Mouse (Mus musculus): ENCODE data around the gene Hsf5. TPM values are rescaled to one million over a fixed set of nuclear protein-coding genes. Genes with fewer than 3 reads are reported as not detected.

Gene Hsf5
- polyA plus RNA-seq, 1 experiment from 2014 or later: 0.31 TPM

GRCm38 (mm10) chr11:87578963-87579601 is 37.9 kb upstream of the Hsf5 start:
- Histone ChIP-seq H3K9ac (ENCODE audit: low read length) (peak overlapping the region; percentile 67), H3K27me3 (ENCODE audit: control insufficient read depth, insufficient read depth, low read length) (no peaks in the 10 kb centered on the region), H3K4me1 (ENCODE audit: control insufficient read depth, insufficient read depth, low read length) (peaks cover 13% of the 10 kb centered on the region; the same call in 1 of the 2 replicates), H3K27ac (ENCODE audit: low read depth, low read length) (no peak overlapping the region), H3K4me2 (peak overlapping the region; percentile 92), H3K36me3 (ENCODE audit: control insufficient read depth, insufficient read depth, low read length) (no peaks in the 10 kb centered on the region), H3K4me3 (ENCODE audit: low read depth, low read length) (peak overlapping the region; percentile 52), H3K9me3 (ENCODE audit: control insufficient read depth, low read length) (no peaks in the 10 kb centered on the region)
- DNase-seq (ENCODE audit: low spot score, missing footprints) (peak; percentile 88), ATAC-seq (ENCODE audit: low FRiP score) (peak; percentile 38)
- WGBS: 17% methylated on average over 9 of the region's 10 CpGs

- H3K36me3 ChIP-seq (ENCODE audit: control insufficient read depth, insufficient read depth, low read length): no peaks in the 10 kb centered on the region
- H3K4me2 ChIP-seq: no peak overlapping the region
- ATAC-seq (ENCODE audit: low FRiP score) (no peak), DNase-seq (ENCODE audit: low spot score, missing footprints) (no peak)
- H3K9me3 ChIP-seq (ENCODE audit: control insufficient read depth, low read length): no peaks in the 10 kb centered on the region
- 24% methylated on average over 1 of the region's 1 CpGs for WGBS
- H3K9ac ChIP-seq (ENCODE audit: low read length): no peak overlapping the region
- no peak overlapping the region for H3K27ac ChIP-seq (ENCODE audit: low read depth, low read length)
- no peak overlapping the region for H3K4me3 ChIP-seq (ENCODE audit: low read depth, low read length)
- no peaks in the 10 kb centered on the region for H3K27me3 ChIP-seq (ENCODE audit: control insufficient read depth, insufficient read depth, low read length)
- H3K4me1 ChIP-seq (ENCODE audit: control insufficient read depth, insufficient read depth, low read length): peaks cover 13% of the 10 kb centered on the region; the same call in 1 of the 2 replicates
These were observed 37.3 kb upstream of the Hsf5 start for GRCm38 (mm10) chr11:87579713-87580112.

DNA sequence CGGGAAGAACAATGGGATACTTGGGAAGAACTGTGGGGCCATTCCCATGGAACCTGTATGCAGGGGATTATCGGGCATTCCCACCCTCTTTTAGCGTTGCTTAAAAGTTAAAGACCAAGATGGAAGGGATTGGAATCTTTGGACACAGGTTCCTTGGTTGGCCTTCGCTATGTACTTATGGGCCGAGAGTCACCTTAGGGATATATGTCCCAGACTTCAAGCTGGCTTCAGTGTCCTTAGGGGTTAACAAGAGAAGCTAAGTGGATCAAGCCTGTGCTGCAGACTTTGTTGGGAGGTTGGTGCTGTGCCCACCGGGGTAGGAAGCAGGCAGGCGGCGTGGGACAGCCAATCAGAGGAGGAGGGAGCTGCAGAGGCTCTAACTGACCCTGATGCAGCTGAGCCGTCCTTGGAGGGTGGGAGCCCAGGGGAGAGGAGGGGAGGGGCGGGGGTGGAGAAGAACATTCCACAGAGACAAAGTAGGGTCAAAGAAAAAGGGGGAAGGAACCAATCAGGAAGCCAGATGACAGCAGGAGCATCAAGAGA is 36.4 kb upstream of the Hsf5 start:
- Histone ChIP-seq H3K4me1 (ENCODE audit: control insufficient read depth, insufficient read depth, low read length) (peaks cover 13% of the 10 kb centered on the region; the same call in 1 of the 2 replicates), H3K36me3 (ENCODE audit: control insufficient read depth, insufficient read depth, low read length) (no peaks in the 10 kb centered on the region), H3K9ac (ENCODE audit: low read length) (no peak overlapping the region), H3K27me3 (ENCODE audit: control insufficient read depth, insufficient read depth, low read length) (no peaks in the 10 kb centered on the region), H3K4me3 (ENCODE audit: low read depth, low read length) (no peak overlapping the region), H3K27ac (ENCODE audit: low read depth, low read length) (no peak overlapping the region), H3K4me2 (no peak overlapping the region), H3K9me3 (ENCODE audit: control insufficient read depth, low read length) (no peaks in the 10 kb centered on the region)
- WGBS: 38% methylated on average over 10 of the region's 10 CpGs
- ATAC-seq (ENCODE audit: low FRiP score) (no peak), DNase-seq (ENCODE audit: low spot score, missing footprints) (no peak)

DNA sequence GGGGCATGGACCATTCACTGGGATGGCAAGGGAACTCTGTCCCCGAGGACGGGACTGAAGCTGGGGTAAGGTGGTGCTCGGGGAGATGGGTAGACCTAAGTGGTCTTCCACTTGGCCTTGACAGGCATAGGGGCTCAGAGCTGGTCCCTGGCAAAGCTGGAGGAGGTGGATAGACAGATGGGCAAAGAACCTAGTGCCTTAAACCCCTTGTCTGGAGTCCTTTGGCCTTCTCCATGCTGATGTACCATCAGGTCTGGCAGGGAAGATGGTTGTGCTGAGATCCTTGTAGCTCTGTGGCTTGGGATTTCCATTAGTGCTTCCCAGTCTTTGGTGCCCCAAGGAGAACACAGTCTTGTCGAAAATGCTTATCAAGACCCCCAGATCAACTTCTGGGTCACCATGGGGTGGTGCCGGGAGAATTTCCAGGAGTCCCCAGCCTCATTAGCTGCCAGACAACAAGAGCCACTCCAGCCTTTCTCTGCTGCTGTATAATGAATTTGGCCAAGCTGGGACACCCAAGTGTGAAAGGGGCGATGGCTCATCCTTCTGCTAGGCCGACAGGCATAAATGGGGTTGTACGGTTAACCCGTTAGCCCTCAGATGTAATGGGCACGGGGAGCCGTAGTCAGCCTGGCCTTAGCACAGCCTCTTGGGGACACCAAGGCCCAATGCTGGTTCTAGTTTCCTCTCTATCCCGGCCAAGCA is 35.7 kb upstream of the Hsf5 start:
- no peak for DNase-seq (ENCODE audit: low spot score, missing footprints)
- H3K9ac ChIP-seq (ENCODE audit: low read length): no peak overlapping the region
- no peaks in the 10 kb centered on the region for H3K9me3 ChIP-seq (ENCODE audit: control insufficient read depth, low read length)
- 89% methylated on average over 12 of the region's 12 CpGs for WGBS
- H3K27me3 ChIP-seq (ENCODE audit: control insufficient read depth, insufficient read depth, low read length): no peaks in the 10 kb centered on the region
- no peak overlapping the region for H3K27ac ChIP-seq (ENCODE audit: low read depth, low read length)
- H3K4me2 ChIP-seq: no peak overlapping the region
- no peak overlapping the region for H3K4me3 ChIP-seq (ENCODE audit: low read depth, low read length)
- no peak for ATAC-seq (ENCODE audit: low FRiP score)
- H3K36me3 ChIP-seq (ENCODE audit: control insufficient read depth, insufficient read depth, low read length): no peaks in the 10 kb centered on the region
- H3K4me1 ChIP-seq (ENCODE audit: control insufficient read depth, insufficient read depth, low read length): peaks cover 13% of the 10 kb centered on the region; the same call in 1 of the 2 replicates

GRCm38 (mm10) chr11:87581933-87582710 is 34.8 kb upstream of the Hsf5 start:
- ATAC-seq (ENCODE audit: low FRiP score): no peak
- 88% methylated on average over 8 of the region's 8 CpGs for WGBS

DNA sequence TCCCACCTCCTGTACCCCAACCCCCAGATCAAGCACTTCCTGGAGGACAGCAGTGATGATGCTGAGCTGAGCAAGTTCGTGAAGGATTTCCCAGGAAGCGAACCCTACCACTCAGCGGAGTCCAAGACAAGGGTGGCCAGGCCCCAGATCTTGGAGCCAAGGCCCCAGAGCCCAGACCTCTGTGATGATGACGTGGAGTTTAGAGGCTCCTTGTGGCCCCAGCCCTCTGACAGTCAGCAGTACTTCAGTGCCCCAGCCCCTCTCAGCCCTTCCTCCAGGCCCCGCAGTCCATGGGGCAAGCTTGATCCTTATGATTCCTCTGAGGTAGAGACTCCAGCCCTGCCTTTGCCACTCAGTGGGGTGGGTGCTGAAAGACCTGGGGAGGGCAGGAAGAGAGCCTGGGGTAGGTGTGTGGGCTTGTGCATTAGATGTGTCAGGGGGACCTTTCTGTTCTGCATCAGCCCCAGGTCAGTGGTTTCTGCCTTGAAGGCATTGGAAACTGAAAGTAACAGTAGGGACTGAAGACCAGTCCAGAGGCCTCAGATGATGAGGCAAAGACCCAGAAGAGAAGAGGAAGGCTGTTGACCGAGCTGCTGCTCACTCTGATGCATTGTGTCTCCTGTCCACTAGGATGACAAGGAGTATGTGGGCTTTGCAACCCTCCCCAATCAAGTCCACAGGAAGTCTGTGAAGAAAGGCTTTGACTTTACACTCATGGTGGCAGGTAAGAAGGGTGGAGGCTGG is 33.5 kb upstream of the Hsf5 start:
- 89% methylated on average over 6 of the region's 6 CpGs for WGBS
- no peaks in the 10 kb centered on the region for H3K27me3 ChIP-seq (ENCODE audit: control insufficient read depth, insufficient read depth, low read length)
- H3K4me2 ChIP-seq: no peak overlapping the region
- no peak overlapping the region for H3K9ac ChIP-seq (ENCODE audit: low read length)
- DNase-seq (ENCODE audit: low spot score, missing footprints) (no peak), ATAC-seq (ENCODE audit: low FRiP score) (no peak)
- H3K4me1 ChIP-seq (ENCODE audit: control insufficient read depth, insufficient read depth, low read length): peaks cover 6% of the 10 kb centered on the region; the same call in 1 of the 2 replicates
- H3K9me3 ChIP-seq (ENCODE audit: control insufficient read depth, low read length): no peaks in the 10 kb centered on the region
- H3K27ac ChIP-seq (ENCODE audit: low read depth, low read length): no peak overlapping the region
- H3K4me3 ChIP-seq (ENCODE audit: low read depth, low read length): no peak overlapping the region
- H3K36me3 ChIP-seq (ENCODE audit: control insufficient read depth, insufficient read depth, low read length): no peaks in the 10 kb centered on the region

More at GRCm38 (mm10) chr11:87581933-87582710, 34.8 kb upstream of the Hsf5 start:
- peaks cover 13% of the 10 kb centered on the region; the same call in 1 of the 2 replicates for H3K4me1 ChIP-seq (ENCODE audit: control insufficient read depth, insufficient read depth, low read length)
- no peaks in the 10 kb centered on the region for H3K27me3 ChIP-seq (ENCODE audit: control insufficient read depth, insufficient read depth, low read length)
- no peak for DNase-seq (ENCODE audit: low spot score, missing footprints)
- H3K27ac ChIP-seq (ENCODE audit: low read depth, low read length): no peak overlapping the region
- H3K9ac ChIP-seq (ENCODE audit: low read length): no peak overlapping the region
- H3K9me3 ChIP-seq (ENCODE audit: control insufficient read depth, low read length): no peaks in the 10 kb centered on the region
- no peak overlapping the region for H3K4me2 ChIP-seq
- no peak overlapping the region for H3K4me3 ChIP-seq (ENCODE audit: low read depth, low read length)
- H3K36me3 ChIP-seq (ENCODE audit: control insufficient read depth, insufficient read depth, low read length): no peaks in the 10 kb centered on the region

DNA sequence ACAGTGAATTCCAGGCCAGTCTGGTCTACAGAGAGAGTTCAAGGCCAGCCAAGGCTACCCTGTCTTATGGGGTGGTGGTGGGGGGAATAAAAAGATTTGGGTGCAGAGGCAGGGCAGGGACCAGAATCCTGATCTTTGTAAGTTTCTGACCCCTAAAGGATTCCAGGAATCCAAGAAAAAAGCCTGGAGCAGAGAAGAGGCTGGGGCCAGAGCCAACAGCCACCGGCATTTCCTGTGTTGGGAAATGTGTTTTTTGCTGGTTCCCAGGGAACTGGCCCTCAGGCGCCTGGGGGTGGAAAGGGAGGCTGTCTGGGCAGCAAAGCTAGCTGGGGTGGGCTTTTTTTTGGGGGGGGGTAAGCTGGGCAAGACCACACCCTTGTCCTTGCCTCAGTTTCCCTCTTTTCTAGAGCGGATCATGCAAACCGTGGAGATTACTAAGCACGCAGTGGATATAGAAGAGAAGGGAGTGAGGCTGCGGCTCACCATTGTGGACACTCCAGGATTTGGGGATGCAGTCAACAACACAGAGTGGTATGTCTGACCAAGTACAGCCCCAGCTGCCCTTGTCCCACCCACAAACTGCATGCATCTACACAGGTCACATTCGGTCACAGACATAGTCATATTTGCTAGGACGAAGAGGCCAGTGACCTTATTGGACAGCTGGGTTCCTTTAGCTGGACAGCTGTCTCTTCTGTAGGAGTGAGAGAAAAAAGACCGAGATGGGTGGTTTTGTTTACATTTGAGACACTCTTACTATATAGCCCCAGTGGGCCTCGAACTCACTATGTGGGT is 32.1 kb upstream of the Hsf5 start:
- Histone ChIP-seq H3K36me3 (ENCODE audit: control insufficient read depth, insufficient read depth, low read length) (no peaks in the 10 kb centered on the region), H3K4me1 (ENCODE audit: control insufficient read depth, insufficient read depth, low read length) (peaks cover 2% of the 10 kb centered on the region; the same call in 1 of the 2 replicates), H3K9ac (ENCODE audit: low read length) (no peak overlapping the region), H3K4me3 (ENCODE audit: low read depth, low read length) (no peak overlapping the region), H3K27ac (ENCODE audit: low read depth, low read length) (no peak overlapping the region), H3K4me2 (no peak overlapping the region), H3K27me3 (ENCODE audit: control insufficient read depth, insufficient read depth, low read length) (no peaks in the 10 kb centered on the region), H3K9me3 (ENCODE audit: control insufficient read depth, low read length) (no peaks in the 10 kb centered on the region)
- no peak for ATAC-seq (ENCODE audit: low FRiP score)
- no peak for DNase-seq (ENCODE audit: low spot score, missing footprints)
- WGBS: 86% methylated on average over 10 of the region's 10 CpGs
